Mouse (Mus musculus): ENCODE measurements at regions not wholly inside any gene's neighbourhood (a gene's known extent, or its start where the extent isn't known, plus 50 kb on each side); places are given as distances from the start of the nearest gene placed in this dataset.

- dilution Hi-C loops (cut with MboI; ENCODE audit: extremely low pct_ligation_motif_present, extremely low pct_unique_long_range_greater_than_20kb, low sequenced_read_pairs) = no loop called here
Measured at GRCm38 (mm10) chr9:26519581-26520501, 213.7 kb upstream of the B3gat1 start.

GRCm38 (mm10) chr9:26524089-26524488 is 209.4 kb upstream of the B3gat1 start:
- Histone ChIP-seq H3K4me1 (ENCODE audit: control insufficient read depth in 1 of 2, insufficient read depth in 2 of 2) (peaks cover 0 to 2% of the 10 kb centered on the region in 2 experiments; a peak in 1 of 4 replicates), H3K9ac (ENCODE audit: insufficient read depth, low read depth) (no peak overlapping the region), H3K79me2 (replicated peaks; ENCODE audit: control insufficient read depth, extremely low read depth, insufficient read depth, poor library complexity, severe bottlenecking) (no peaks in the 10 kb centered on the region), H3K36me3 (replicated peaks in 1 of 2; ENCODE audit: control insufficient read depth in 1 of 2, insufficient read depth in 1 of 2, low read length in 1 of 2) (no peaks in the 10 kb centered on the region), H3K27me3 (replicated peaks) (no peaks in the 10 kb centered on the region), H3K27ac (ENCODE audit: insufficient read depth, low read depth) (no peak overlapping the region), H3K9me3 (replicated peaks; ENCODE audit: low read length) (no peaks in the 10 kb centered on the region), H3K4me3 (replicated peaks in 1 of 3; ENCODE audit: low read depth in 2 of 3, low read length in 2 of 3, poor library complexity in 1 of 3) (no peak overlapping the region), H3K4me2 (ENCODE audit: insufficient read depth, low read depth, poor library complexity, severe bottlenecking) (no peak overlapping the region)
- DNase-seq (ENCODE audit: extremely low read depth) = no peak
- in situ Hi-C loops (cut with MboI; ENCODE audit: low pct_ligation_motif_present, low pct_unique_long_range_greater_than_20kb, low sequenced_read_pairs) (no loop called here), dilution Hi-C loops (cut with MboI; ENCODE audit: extremely low pct_ligation_motif_present, extremely low pct_unique_long_range_greater_than_20kb, low sequenced_read_pairs) (no loop called here)
- no peak for TF ChIP-seq IRF4 (IDR thresholded peaks at IDR 0.05; ENCODE audit: low read depth, low read length)
- TF ChIP-seq UBTF (IDR thresholded peaks at IDR 0.05; ENCODE audit: low read depth, low read length) = no peak
- no peak for TF ChIP-seq MEF2A (IDR thresholded peaks at IDR 0.05; ENCODE audit: borderline replicate concordance, low read depth, low read length)
- no peak for TF ChIP-seq CTCF (conservative IDR thresholded peaks at IDR 0.05 in 1 of 2, IDR thresholded peaks at IDR 0.05 in 1 of 2; ENCODE audit: low read depth in 2 of 2, low read length in 2 of 2)
- TF ChIP-seq POLR2AphosphoS2 (IDR thresholded peaks at IDR 0.05; ENCODE audit: low read depth, low read length) = no peak
- no peak for TF ChIP-seq BHLHE40 (IDR thresholded peaks at IDR 0.05; ENCODE audit: low read depth, low read length)
- no peak for TF ChIP-seq CHD2 (IDR thresholded peaks at IDR 0.05; ENCODE audit: low read length)
- no peak for TF ChIP-seq ELF1 (IDR thresholded peaks at IDR 0.05; ENCODE audit: low read depth, low read length)
- TF ChIP-seq USF2 (conservative IDR thresholded peaks at IDR 0.05; ENCODE audit: low read depth, low read length) = no peak
- TF ChIP-seq USF1 (IDR thresholded peaks at IDR 0.05; ENCODE audit: low read depth, low read length) = no peak
- no peak for TF ChIP-seq SIN3A (IDR thresholded peaks at IDR 0.05; ENCODE audit: low read length)
- TF ChIP-seq ZMIZ1 (IDR thresholded peaks at IDR 0.05; ENCODE audit: low read depth, low read length) = no peak
- TF ChIP-seq TBP (conservative IDR thresholded peaks at IDR 0.05; ENCODE audit: low read depth, low read length) = no peak
- no peak for TF ChIP-seq RCOR1 (conservative IDR thresholded peaks at IDR 0.05; ENCODE audit: low read depth, low read length)
- TF ChIP-seq PAX5 (IDR thresholded peaks at IDR 0.05; ENCODE audit: low read length) = no peak
- no peak for TF ChIP-seq MXI1 (IDR thresholded peaks at IDR 0.05; ENCODE audit: low read depth, low read length)
- TF ChIP-seq MAX (IDR thresholded peaks at IDR 0.05; ENCODE audit: low read length) = no peak
- no peak for TF ChIP-seq E2F4 (IDR thresholded peaks at IDR 0.05; ENCODE audit: insufficient replicate concordance, low read depth, low read length)

More at GRCm38 (mm10) chr9:26519581-26520501, 213.7 kb upstream of the B3gat1 start:
- Histone ChIP-seq H3K27ac (ENCODE audit: insufficient read depth, low read depth) (no peak overlapping the region), H3K9me3 (replicated peaks; ENCODE audit: low read length) (no peaks in the 10 kb centered on the region), H3K4me2 (ENCODE audit: insufficient read depth, low read depth, poor library complexity, severe bottlenecking) (no peak overlapping the region), H3K9ac (ENCODE audit: insufficient read depth, low read depth) (no peak overlapping the region), H3K36me3 (replicated peaks in 1 of 2; ENCODE audit: control insufficient read depth in 1 of 2, insufficient read depth in 1 of 2, low read length in 1 of 2) (no peaks in the 10 kb centered on the region), H3K4me1 (ENCODE audit: control insufficient read depth in 1 of 2, insufficient read depth in 2 of 2) (no peaks in the 10 kb centered on the region; a peak in 1 of 4 replicates), H3K27me3 (replicated peaks) (no peaks in the 10 kb centered on the region), H3K4me3 (replicated peaks in 1 of 3; ENCODE audit: low read depth in 2 of 3, low read length in 2 of 3, poor library complexity in 1 of 3) (no peak overlapping the region), H3K79me2 (replicated peaks; ENCODE audit: control insufficient read depth, extremely low read depth, insufficient read depth, poor library complexity, severe bottlenecking) (no peaks in the 10 kb centered on the region)
- TF ChIP-seq ETS1 (conservative IDR thresholded peaks at IDR 0.05; ENCODE audit: low read depth, low read length) (no peak), NELFE (IDR thresholded peaks at IDR 0.05; ENCODE audit: low read depth, low read length) (no peak), CTCF (conservative IDR thresholded peaks at IDR 0.05 in 1 of 2, IDR thresholded peaks at IDR 0.05 in 1 of 2; ENCODE audit: low read depth in 2 of 2, low read length in 2 of 2) (no peak), IRF4 (IDR thresholded peaks at IDR 0.05; ENCODE audit: low read depth, low read length) (no peak), MXI1 (IDR thresholded peaks at IDR 0.05; ENCODE audit: low read depth, low read length) (no peak), GABPA (IDR thresholded peaks at IDR 0.05; ENCODE audit: insufficient replicate concordance, low read depth, low read length) (no peak)
- DNase-seq (ENCODE audit: extremely low read depth) = no peak
- in situ Hi-C loops (cut with MboI; ENCODE audit: low pct_ligation_motif_present, low pct_unique_long_range_greater_than_20kb, low sequenced_read_pairs) = no loop called here
